Mouse (Mus musculus): ENCODE data around the gene Add1.

Add1 gene

GRCm38 (mm10) chr5:34573268-34574221 is at the start of gene Add1:
Add1 (plus strand) TSS chr5:34573664.
- in situ Hi-C loops (cut with MseI, MboI): no loop called here

- in situ Hi-C loops (cut with MseI, MboI): no loop called here
Measured at GRCm38 (mm10) chr5:34523958-34524485, 49.4 kb upstream of the Add1 start.

DNA sequence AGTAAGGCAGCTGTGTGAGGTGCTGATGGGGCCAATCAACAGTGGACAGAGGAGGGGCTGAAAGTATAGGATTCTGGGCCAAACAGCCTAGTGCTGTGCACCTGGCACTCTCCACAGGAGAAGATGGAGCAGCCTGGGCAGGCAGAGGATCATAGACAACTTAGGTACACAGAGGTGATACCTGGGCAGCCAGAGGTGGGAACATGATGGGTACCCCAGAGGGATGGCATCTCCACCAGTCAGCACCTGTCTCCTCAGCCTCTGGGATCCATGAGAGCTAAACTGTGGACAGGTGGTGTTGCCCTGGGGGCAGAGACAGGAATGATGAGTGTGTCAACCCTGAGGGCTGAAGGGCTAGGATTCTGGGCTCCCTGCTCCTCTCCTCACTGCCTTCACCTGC is 49.0 kb upstream of the Add1 start:
- in situ Hi-C loops (cut with MseI, MboI): no loop called here

GRCm38 (mm10) chr5:34525663-34526476 is 47.6 kb upstream of the Add1 start, which contains the start of gene Sh3bp2:
Sh3bp2 (plus strand) TSS chr5:34525838.
- in situ Hi-C loops (cut with MseI, MboI): no loop called here

DNA sequence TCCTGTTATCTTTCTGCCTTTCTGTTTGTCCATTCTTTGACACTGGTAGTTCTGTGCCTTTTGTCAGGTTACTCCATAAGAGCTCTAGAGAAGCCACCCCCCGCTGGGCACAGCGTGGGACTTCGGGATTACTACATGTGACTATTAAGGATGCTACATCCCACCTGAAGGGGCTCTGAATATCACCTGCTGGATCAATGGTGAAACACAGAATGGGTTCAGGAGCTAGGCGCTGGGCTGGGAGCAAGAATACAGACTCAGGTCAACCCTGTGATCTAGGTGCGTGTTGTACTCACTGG is 47.0 kb upstream of the Add1 start:
- in situ Hi-C loops (cut with MseI, MboI): no loop called here

DNA sequence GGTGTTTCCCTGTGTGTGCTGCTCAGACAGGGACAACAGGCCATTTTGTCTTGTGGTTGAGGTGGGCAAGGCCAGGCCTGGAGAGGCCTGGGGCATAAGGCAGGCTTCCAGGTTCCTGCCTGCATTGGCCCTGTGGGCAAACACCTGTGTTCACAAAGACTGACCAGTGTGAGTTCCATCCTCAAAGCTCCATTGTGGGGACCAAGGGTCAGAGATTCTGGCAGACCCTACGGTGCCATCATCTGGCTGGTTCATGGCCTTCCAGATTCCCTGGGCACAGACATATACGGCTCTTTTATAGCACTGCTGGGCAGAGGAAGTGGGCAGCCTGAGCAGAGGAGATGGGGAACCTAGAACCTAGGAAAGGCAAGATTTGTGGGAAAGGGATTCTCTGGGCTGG is 46.1 kb upstream of the Add1 start:
- in situ Hi-C loops (cut with MseI, MboI): no loop called here

DNA sequence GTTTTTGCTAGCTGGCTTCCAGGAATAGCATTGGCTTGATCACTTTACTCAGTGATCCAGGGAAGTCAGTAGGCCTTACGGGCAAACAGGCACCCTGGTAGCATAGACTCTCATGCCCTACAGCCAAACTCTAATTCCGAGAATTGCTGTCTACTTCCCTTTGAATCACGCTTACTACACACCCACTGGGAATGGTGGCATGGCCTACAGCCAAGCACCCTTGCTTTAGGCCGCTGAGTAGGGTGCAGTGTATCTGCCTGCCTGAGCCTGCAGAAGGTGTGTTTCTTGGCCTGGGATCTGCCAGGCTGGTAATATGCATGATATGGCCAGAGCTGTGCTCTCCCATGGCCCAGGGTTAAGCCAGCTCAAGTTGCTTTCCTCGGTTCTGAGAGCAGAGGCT is 44.7 kb upstream of the Add1 start:
- in situ Hi-C loops (cut with MseI, MboI): no loop called here

DNA sequence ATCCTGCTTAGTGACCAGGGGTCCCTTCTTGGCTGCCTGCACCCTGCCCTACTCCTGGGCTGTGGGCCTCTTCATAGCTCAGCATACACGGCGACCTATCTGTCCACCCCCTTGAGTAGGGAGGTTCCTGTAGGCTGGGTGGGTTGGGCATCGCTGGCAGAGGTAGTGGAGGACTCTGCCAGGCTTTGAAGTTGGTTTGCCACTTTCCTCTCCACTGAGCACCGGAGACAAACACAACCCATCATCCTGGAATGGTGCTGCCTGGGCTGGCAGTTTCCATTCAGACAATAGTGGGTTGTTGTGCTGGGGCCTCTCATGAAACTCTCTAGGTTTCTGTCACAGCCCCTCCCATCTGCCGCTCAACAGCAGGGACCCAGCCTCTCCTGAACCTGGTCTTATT is 43.3 kb upstream of the Add1 start:
- in situ Hi-C loops (cut with MseI, MboI): no loop called here

- in situ Hi-C loops (cut with MseI, MboI): no loop called here
Measured at GRCm38 (mm10) chr5:34530687-34531086, 42.8 kb upstream of the Add1 start.

DNA sequence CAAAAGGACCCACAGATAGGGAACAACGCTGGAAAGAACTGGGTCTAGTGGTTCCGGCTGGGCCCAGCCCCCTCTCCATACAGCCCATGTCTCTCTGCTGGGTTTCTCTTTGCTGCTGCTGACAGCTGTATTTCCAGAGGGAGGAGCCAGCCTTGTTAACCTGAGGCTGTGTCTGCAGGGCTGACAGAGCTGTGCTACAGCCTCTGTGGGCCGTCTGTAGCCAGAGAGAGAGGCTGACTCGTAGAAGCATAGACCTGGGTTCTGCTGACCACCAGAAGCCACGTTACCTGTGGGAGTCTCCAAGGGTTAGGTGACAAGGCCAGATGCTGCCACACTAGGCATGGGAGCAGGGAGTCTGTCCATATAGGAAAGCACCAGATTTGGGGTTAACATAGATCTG is 40.4 kb upstream of the Add1 start:
- in situ Hi-C loops (cut with MseI, MboI): no loop called here

GRCm38 (mm10) chr5:34533820-34534219 is 39.6 kb upstream of the Add1 start:
- in situ Hi-C loops (cut with MseI, MboI): no loop called here

- in situ Hi-C loops (cut with MseI, MboI): no loop called here
Measured at GRCm38 (mm10) chr5:34534776-34535581, 38.5 kb upstream of the Add1 start.

- in situ Hi-C loops (cut with MseI, MboI): no loop called here
Measured at GRCm38 (mm10) chr5:34535831-34536230, 37.6 kb upstream of the Add1 start.

GRCm38 (mm10) chr5:34538079-34538478 is 35.4 kb upstream of the Add1 start:
- in situ Hi-C loops (cut with MseI, MboI): no loop called here

GRCm38 (mm10) chr5:34538527-34538926 is 34.9 kb upstream of the Add1 start:
- in situ Hi-C loops (cut with MseI, MboI): no loop called here

GRCm38 (mm10) chr5:34539121-34539520 is 34.3 kb upstream of the Add1 start:
- in situ Hi-C loops (cut with MseI, MboI): no loop called here

DNA sequence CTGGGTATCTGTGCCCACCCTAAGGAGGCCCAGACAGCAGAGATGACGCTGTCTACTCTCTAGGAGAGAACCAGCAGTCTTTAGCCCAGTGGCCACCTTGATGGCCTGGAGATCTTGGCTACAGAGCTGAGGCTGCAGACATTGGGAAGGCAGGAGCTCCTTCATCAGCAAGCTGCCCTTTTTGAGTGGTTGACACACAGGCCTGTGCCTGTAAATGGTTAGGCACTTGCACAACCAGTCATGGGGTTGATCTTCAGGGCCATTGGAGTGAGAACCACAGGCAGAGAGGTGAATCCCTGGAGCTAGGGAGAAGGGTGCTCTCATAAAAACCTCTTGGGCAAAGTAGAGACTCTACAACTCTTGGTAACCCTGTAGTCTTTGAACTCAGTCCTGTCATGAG is 31.3 kb upstream of the Add1 start:
- in situ Hi-C loops (cut with MseI, MboI): loop anchor here (10.0 kb wide), 1 partner anchor 103 kb away; no protein-coding TSS in a partner anchor

- in situ Hi-C loops (cut with MseI, MboI): loop anchor here (10.0 kb wide), 1 partner anchor 102 kb away; no protein-coding TSS in a partner anchor
Measured at GRCm38 (mm10) chr5:34543114-34543513, 30.4 kb upstream of the Add1 start.

GRCm38 (mm10) chr5:34547410-34547809 is 26.1 kb upstream of the Add1 start:
- in situ Hi-C loops (cut with MseI, MboI): loop anchor here (10.0 kb wide), 1 partner anchor 97 kb away; no protein-coding TSS in a partner anchor

DNA sequence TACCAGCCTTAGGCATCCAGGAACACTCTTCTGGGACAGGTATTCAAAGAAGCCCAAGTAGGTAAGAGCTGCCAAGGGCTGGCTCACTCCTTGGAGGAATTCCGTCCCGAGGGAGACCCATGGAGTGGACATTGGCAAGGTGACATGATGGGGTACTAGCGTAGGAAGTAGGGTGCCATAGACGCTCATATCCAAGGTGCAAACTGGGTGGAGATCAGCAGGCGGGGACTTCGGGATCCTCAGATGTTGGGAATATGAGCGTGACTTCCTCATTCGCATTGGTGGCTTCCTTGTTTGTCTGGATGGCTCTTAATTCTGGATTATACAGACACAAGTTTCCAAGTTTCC is 24.4 kb upstream of the Add1 start:
- in situ Hi-C loops (cut with MseI, MboI): loop anchor here (10.0 kb wide), 1 partner anchor 96 kb away; no protein-coding TSS in a partner anchor

DNA sequence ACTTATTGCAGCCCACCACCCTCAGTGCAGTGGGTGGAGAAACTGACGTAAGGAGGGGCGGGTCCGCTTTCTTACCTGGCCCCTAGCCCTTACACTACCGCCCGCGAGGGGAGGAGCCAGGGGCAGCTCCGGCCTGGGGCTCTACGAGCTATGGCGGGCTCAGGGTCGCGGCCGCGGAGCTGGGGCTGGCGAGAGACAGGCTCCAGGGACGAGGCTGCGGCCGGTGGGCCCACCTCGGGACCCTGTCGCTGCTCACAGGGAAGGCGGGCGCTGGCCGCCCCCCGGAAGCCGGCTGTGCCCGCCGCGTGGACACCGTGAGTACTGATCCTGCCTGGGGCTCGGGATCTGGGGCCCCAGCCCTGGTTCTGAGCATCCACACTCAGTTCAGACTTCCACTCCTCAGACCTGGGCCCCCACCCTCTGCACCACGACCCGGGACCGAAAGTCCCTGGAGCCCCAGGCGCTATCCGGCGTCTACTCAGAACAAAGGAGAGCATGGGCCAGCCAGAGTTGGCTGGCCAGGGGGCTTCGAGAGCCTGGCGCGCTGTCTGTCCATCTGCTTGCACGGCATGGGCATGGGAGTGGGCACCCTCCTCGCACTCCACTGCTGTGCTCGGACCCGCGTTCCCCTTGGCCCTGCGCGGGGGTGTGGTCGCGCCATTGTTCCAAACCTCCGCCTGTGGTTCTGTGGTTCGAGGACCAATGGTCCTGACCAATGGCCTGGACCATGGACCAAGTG is 23.8 kb upstream of the Add1 start:
- in situ Hi-C loops (cut with MseI, MboI): loop anchor here (10.0 kb wide), 1 partner anchor 95 kb away; no protein-coding TSS in a partner anchor

All from mouse trophoblast stem cell (cell line).